14 mouse cellular contexts compared by ENCODE assay signal in genomic region chr19:15175221-15175620, GRCm38 (mm10).
"Had no signal": no experiment of that assay in that cellular context is flagged by ENCODE, and none has a peak within 500 bp of the region (broad histone marks: within the 10 kb centered on the region; RNA-seq: fewer than 3 reads in every experiment).

No protein-coding gene starts in this region.

- H3K4me2 ChIP-seq: liver, embryonic 13.5 days; midbrain, embryonic 12.5 days; midbrain, embryonic 15.5 days; neural tube, embryonic 12.5 days; neural tube, embryonic 15.5 days had no signal

- H3K27me3 ChIP-seq: liver, embryonic 13.5 days; midbrain, embryonic 12.5 days; midbrain, embryonic 15.5 days; neural tube, embryonic 12.5 days; neural tube, embryonic 15.5 days had no signal

- H3K27ac ChIP-seq: liver, embryonic 13.5 days; macrophage; midbrain, embryonic 12.5 days; midbrain, embryonic 15.5 days; neural tube, embryonic 12.5 days; neural tube, embryonic 15.5 days; stomach, postnatal 0 days had no signal

- H3K9me3 ChIP-seq: liver, embryonic 13.5 days; midbrain, embryonic 12.5 days; midbrain, embryonic 15.5 days; neural tube, embryonic 12.5 days; neural tube, embryonic 15.5 days had no signal

- H3K4me3 ChIP-seq: liver, embryonic 13.5 days; midbrain, embryonic 12.5 days; midbrain, embryonic 15.5 days; neural tube, embryonic 12.5 days; neural tube, embryonic 15.5 days had no signal

- H3K4me1 ChIP-seq: liver, embryonic 13.5 days; midbrain, embryonic 12.5 days; midbrain, embryonic 15.5 days; neural tube, embryonic 12.5 days had no signal

- H3K9ac ChIP-seq: liver, embryonic 13.5 days; midbrain, embryonic 12.5 days; midbrain, embryonic 15.5 days; neural tube, embryonic 12.5 days; neural tube, embryonic 15.5 days had no signal

- DNase-seq: kidney, adult 18-20 months; kidney, postnatal 10 days; kidney, postnatal 36 days; liver, embryonic 13.5 days; lung, adult 2 months; thymus, adult 18-20 months; thymus, postnatal 36 days had no signal

- ATAC-seq: intestine, embryonic 16.5 days; midbrain, embryonic 15.5 days had no signal

- H3K36me3 ChIP-seq: liver, embryonic 13.5 days; midbrain, embryonic 12.5 days; midbrain, embryonic 15.5 days; neural tube, embryonic 12.5 days; neural tube, embryonic 15.5 days had no signal
